19 mouse cellular contexts compared by ENCODE assay signal in genomic region chr15:50992246-50992645, GRCm38 (mm10).
"Had no signal": no experiment of that assay in that cellular context is flagged by ENCODE, and none has a peak within 500 bp of the region (broad histone marks: within the 10 kb centered on the region; RNA-seq: fewer than 3 reads in every experiment).

No protein-coding gene starts in this region.

- H3K4me1 ChIP-seq: midbrain, embryonic 10.5 days; midbrain, embryonic 12.5 days; neural tube, embryonic 13.5 days had no signal

- H3K9me3 ChIP-seq: midbrain, embryonic 10.5 days; midbrain, embryonic 12.5 days; neural tube, embryonic 13.5 days; neural tube, embryonic 15.5 days had no signal

- H3K4me3 ChIP-seq: midbrain, embryonic 10.5 days; midbrain, embryonic 12.5 days; myocyte; neural tube, embryonic 13.5 days; neural tube, embryonic 15.5 days had no signal

- ATAC-seq: midbrain, embryonic 16.5 days had no signal

- DNase-seq: lung, adult 18-20 months; lung, embryonic 14.5 days; lung, postnatal 10 days; lung, postnatal 4 days; midbrain, embryonic 14.5 days; retina, postnatal 1 day; right cerebral cortex, adult 18-20 months; right cerebral cortex, postnatal 25 days; right cerebral cortex, postnatal 4 days; spleen, adult 18-20 months; thymus, adult 18-20 months; thymus, postnatal 14 days; thymus, postnatal 36 days had no signal

- H3K36me3 ChIP-seq: midbrain, embryonic 10.5 days; midbrain, embryonic 12.5 days; neural tube, embryonic 13.5 days; neural tube, embryonic 15.5 days had no signal

- H3K4me2 ChIP-seq: lung, embryonic 14.5 days; midbrain, embryonic 12.5 days; neural tube, embryonic 13.5 days; neural tube, embryonic 15.5 days had no signal

- H3K27ac ChIP-seq: midbrain, embryonic 10.5 days; midbrain, embryonic 12.5 days; neural tube, embryonic 13.5 days; neural tube, embryonic 15.5 days had no signal

- H3K27me3 ChIP-seq: midbrain, embryonic 12.5 days; neural tube, embryonic 13.5 days; neural tube, embryonic 15.5 days had no signal

- H3K9ac ChIP-seq: lung, embryonic 14.5 days; midbrain, embryonic 12.5 days; neural tube, embryonic 13.5 days; neural tube, embryonic 15.5 days had no signal
